Mouse (Mus musculus): ENCODE measurements at regions not wholly inside any gene's neighbourhood (a gene's known extent, or its start where the extent isn't known, plus 50 kb on each side); places are given as distances from the start of the nearest gene placed in this dataset.

GRCm38 (mm10) chr12:10062006-10062514, 307.7 kb upstream of the Nt5c1b start:
- no peak for DNase-seq (ENCODE audit: low read depth, low spot score)

- DNase-seq (ENCODE audit: low read depth, low spot score) = no peak
Measured at GRCm38 (mm10) chr12:10078341-10078740, 291.4 kb upstream of the Nt5c1b start.

GRCm38 (mm10) chr12:10079482-10079881, 290.3 kb upstream of the Nt5c1b start:
- DNase-seq (ENCODE audit: low read depth, low spot score) = no peak

DNA sequence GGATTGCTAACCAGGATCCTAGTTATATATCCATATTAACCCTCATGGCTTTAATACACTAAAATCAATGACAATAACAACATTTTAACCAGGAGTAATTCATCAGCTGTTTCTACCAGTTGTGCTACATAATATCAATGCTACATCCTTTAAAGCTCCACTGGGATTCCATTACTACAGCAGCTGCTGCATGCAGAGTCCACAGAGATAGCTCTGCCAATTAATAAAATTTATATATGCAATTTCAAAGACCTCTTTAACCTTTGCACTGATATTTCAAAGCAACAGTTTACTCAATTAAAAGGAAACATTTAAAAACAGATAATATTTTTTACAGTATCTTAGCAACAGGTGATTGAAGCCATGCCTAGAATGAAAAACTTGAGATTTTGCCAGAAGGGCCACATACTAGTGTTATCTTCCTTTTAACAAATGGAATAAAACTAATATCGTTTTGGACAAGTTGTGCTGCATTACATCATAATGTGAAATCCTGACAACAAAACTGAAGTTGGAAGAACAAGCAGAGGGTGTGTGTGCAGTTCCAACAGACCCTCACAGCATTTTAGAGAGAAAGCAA, 256.8 kb upstream of the Nt5c1b start:
- no peak for DNase-seq (ENCODE audit: low read depth, low spot score)

GRCm38 (mm10) chr12:10122102-10122501, 247.7 kb upstream of the Nt5c1b start:
- no peak for DNase-seq (ENCODE audit: low read depth, low spot score)

GRCm38 (mm10) chr12:10127995-10128573, 241.7 kb upstream of the Nt5c1b start:
- DNase-seq (ENCODE audit: low read depth, low spot score) = no peak

GRCm38 (mm10) chr12:10134141-10134540, 235.6 kb upstream of the Nt5c1b start:
- DNase-seq (ENCODE audit: low read depth, low spot score) = no peak

GRCm38 (mm10) chr12:10135915-10136314, 233.9 kb upstream of the Nt5c1b start:
- no peak for DNase-seq (ENCODE audit: low read depth, low spot score)

GRCm38 (mm10) chr12:10140131-10140530, 229.6 kb upstream of the Nt5c1b start:
- no peak for DNase-seq (ENCODE audit: low read depth, low spot score)

DNA sequence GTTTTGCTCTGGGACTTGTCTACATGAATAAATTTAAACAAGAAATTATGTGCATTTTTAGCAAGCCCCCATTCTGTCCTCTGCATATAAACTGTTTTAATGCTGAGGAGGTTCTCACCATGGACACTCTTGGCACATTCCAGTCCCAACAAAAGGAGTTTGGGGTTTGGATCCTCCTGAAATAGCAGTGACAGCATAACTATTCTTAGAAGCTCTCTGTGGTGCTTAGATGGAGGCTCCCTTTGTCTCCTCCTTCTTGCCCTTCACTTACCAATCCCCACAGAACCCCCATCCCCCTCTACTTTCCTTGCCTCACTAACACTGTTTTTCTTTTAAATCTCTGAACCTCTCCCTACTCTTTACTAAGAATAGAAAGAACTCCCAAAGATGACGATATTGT, 208.9 kb upstream of the Nt5c1b start:
- DNase-seq (ENCODE audit: low read depth, low spot score) = no peak

- no peak for DNase-seq (ENCODE audit: low read depth, low spot score)
Measured at GRCm38 (mm10) chr12:10168042-10168441, 201.7 kb upstream of the Nt5c1b start.

- no peak for DNase-seq (ENCODE audit: low read depth, low spot score)
Measured at GRCm38 (mm10) chr12:10168581-10168980, 201.2 kb upstream of the Nt5c1b start.

DNA sequence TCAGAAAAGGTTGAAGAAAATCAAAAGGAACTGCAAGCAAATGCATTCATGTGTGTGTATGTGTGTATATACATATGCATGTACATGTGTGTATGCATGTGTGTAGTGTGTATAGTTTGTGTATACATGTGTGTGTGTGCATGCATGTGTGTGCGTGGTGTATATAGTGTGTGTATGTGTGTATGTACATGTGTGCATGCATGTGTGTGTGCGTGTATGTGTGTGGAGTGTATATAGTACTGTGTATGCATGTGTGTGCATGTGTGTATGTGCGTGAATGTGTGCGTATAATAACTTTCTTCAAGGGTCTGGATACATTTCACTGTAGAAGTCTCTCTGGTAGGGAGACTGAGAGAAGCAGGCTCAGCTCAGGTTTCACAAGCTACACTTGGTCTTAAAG, 191.1 kb upstream of the Nt5c1b start:
- no peak for DNase-seq (ENCODE audit: low read depth, low spot score)

GRCm38 (mm10) chr12:10179147-10179814, 190.5 kb upstream of the Nt5c1b start:
- DNase-seq (ENCODE audit: low read depth, low spot score) = no peak

DNA sequence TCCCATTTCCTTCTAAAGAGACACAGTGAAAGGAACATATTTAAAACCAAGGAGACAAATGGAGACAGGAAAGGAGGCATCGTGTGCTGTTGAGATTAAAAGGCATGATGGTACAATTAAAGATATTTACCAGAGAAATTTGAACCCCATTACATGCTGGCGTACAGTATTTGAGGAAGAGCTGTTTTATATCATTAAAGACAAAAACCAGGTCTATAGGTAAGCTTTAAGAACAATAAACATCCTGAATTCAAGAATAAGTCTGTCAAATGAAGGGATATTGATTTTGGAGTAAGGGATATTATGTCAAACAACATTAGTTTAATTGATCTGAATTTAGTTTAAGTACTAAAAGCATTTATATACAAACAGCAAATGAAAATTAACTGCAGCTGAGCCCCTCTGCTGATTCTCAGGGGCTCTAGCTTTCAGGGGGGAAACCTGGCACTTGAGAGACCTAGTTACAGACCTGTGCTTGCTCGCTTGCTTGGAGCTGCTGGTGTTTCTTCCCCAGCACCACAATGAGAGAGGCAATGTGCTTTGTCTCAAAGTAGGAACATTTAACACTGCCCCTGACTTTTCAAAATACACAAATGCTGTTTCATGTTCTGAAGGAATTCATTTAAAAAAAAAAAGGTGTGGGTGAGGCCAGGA, 189.8 kb upstream of the Nt5c1b start:
- DNase-seq (ENCODE audit: low read depth, low spot score) = no peak

- DNase-seq (ENCODE audit: low read depth, low spot score) = no peak
Measured at GRCm38 (mm10) chr12:10182589-10182988, 187.2 kb upstream of the Nt5c1b start.

DNA sequence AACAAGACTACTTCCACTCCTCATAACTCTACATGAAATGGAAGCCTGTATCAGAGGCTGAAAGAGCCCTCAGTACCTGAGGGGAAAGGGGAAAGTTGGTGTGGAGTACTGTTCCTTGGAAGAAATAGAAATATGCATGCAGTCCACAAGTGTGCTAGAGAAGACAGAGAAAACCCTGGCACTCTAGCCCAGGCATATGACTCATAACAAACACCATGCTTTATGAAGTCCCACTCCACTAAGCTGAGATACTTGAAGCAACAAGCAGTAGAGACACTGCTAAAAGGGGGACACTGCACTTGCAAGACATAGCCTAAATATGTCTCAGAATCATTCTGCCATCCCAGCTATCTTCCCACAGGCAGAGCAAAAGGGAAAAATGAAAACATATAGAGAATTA, 183.2 kb upstream of the Nt5c1b start:
- no peak for DNase-seq (ENCODE audit: low read depth, low spot score)

DNA sequence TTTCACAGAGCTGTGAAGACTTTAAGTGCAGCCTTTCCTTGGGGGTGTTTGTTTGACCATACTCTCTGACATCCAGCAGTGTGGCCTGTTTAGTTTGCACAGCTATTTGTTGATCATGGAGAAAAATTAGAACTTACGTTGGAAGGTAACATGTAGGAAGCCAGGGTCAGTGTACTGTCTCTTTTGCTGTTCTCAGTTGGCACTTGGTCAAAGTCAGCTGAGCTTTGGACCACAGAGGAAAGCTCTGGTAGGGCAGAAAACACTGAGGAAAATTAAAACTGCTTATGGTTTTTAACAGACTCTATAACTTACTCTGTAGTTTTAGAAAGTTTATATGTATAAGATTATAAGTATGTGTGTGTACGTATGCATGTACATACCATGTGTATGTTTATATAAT, 180.0 kb upstream of the Nt5c1b start:
- DNase-seq (ENCODE audit: low read depth, low spot score) = no peak

DNA sequence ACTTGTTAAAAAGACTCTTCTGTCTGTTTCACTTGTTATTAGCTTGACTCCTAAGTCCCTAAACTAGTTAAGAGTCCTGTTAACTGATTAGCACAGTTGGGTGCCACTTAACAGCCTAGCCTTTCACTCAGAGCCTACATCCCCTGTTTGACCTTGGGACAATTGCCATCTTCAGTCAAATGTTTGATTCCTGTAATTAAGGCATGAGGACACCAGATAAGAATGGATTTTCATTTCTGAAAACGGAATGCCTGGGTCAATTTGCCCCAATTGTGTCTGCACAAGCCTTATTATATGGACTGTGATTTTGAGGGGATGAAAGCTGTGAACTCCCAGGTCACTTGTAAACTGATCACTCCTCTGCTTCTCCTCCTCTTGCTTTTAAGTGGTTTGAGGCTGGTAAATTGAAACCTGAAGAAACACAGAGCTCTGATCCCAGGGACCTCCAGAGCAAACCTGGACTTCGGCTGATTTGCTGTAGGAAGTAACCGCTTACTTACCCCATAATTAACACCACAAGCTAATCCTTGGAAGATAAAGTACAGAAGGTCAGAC, 171.8 kb upstream of the Nt5c1b start:
- no peak for DNase-seq (ENCODE audit: low read depth, low spot score)

- DNase-seq (ENCODE audit: low read depth, low spot score) = no peak
Measured at GRCm38 (mm10) chr12:10209841-10210240, 159.9 kb upstream of the Nt5c1b start.

GRCm38 (mm10) chr12:10222821-10223220, 147.0 kb upstream of the Nt5c1b start:
- DNase-seq (ENCODE audit: low read depth, low spot score) = no peak

- no peak for DNase-seq (ENCODE audit: low read depth, low spot score)
Measured at GRCm38 (mm10) chr12:10223832-10224231, 145.9 kb upstream of the Nt5c1b start.
